15 mouse cellular contexts compared by ENCODE assay signal in the genomic region with DNA sequence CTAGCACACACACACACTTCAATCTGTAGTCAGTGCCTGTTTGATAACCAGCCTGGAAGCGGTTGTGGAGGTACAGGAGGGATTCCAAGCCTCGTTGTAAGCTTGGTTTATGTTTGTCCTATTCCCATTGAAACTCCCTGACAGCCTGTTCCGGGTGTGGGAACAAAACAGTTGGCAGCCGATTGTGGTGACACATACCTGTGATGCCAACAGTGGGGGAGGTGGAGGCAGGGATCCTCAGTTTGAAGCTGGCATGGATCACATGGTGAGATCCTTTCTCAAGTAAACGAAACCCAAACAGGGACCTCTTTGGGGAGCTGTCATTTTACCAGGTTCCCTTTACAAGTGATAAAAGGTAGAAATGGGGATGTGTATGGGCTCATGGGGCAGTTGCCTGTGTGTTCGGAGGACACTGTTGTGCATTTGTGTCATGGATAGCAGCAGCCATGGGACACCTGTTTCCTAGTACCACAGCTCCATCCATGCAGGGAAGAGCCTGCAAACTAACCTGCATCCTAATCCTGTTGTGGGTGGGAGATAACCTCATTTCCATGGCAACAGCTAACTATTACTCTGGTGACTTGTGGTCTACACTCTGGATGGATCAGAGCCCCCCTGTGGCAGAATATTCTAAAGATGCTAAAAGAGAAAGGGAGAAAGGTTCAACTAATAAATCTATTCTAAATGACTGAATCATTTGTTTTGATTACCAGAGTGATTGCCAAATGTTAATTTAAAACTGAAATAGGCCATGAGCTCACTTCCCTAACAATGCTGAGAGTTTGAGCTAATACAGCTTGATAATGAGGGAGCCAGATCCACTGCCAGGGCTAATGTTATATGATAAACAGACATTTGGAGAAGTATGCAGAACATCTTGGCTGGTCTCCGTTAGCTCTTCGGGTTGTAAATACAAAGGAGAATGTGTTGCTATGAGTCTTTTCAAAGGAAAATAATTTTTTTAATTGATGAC. TPM values are rescaled to one million over a fixed set of nuclear protein-coding genes. Genes with fewer than 3 reads are reported as not detected.
A peak's percentile ranks its signal among the peaks of the same experiment; 100 is the strongest.
DNase-seq lines count a peak whose midpoint lies in the region; ATAC-seq and TF ChIP-seq lines count a peak whose summit lies in the region.
"Had no signal": no experiment of that assay in that cellular context is flagged by ENCODE, and none has a peak within 500 bp of the region (broad histone marks: within the 10 kb centered on the region; RNA-seq: fewer than 3 reads in every experiment).

No protein-coding gene starts in this region.

- no peak for DNase-seq in forebrain, embryonic 11.5 days (ENCODE audit: low spot score)
- DNase-seq in lung, embryonic 14.5 days, result peak; percentile 27
- DNase-seq in lung, postnatal 4 days, result no peak
- DNase-seq in cerebellum, adult 9-10 months, result peak; percentile 68
- DNase-seq in layer of hippocampus, postnatal 10 days (ENCODE audit: low spot score in 2 of 2), result peak; percentile 10 to 31
- no peak for DNase-seq in adrenal gland, postnatal 14 days
- DNase-seq in gastrocnemius, postnatal 14 days, result no peak
- DNase-seq: adrenal gland, postnatal 25 days; gastrocnemius, postnatal 10 days; lung, postnatal 14 days had no signal

- intact Hi-C loops in gastrocnemius, postnatal 14 days (cut with DNase I; ENCODE audit: low total_unique reads), result loop anchor here (2.0 kb wide), 1 partner anchor 37 kb away; no protein-coding TSS in a partner anchor

- H3K9ac ChIP-seq in forebrain, embryonic 13.5 days, result no peak overlapping the region
- no peak overlapping the region for H3K9ac ChIP-seq in forebrain, embryonic 11.5 days (ENCODE audit: low read length)
- H3K9ac ChIP-seq in lung, embryonic 14.5 days, result no peak overlapping the region
- H3K9ac ChIP-seq: midbrain, embryonic 13.5 days; neural tube, embryonic 12.5 days had no signal

- H3K4me1 ChIP-seq in forebrain, embryonic 13.5 days, result 0 out of 2 replicates have a peak, but pooled peaks cover 8% of the 10 kb centered on the region
- H3K4me1 ChIP-seq in forebrain, embryonic 11.5 days (replicated peaks; ENCODE audit: control insufficient read depth, insufficient read depth, low read length), result no peaks in the 10 kb centered on the region
- no peaks in the 10 kb centered on the region for H3K4me1 ChIP-seq in lung, embryonic 14.5 days (ENCODE audit: insufficient read depth)
- H3K4me1 ChIP-seq: midbrain, embryonic 13.5 days; neural tube, embryonic 12.5 days had no signal

- no peaks in the 10 kb centered on the region for H3K36me3 ChIP-seq in forebrain, embryonic 13.5 days (ENCODE audit: poor library complexity, severe bottlenecking)
- no peaks in the 10 kb centered on the region for H3K36me3 ChIP-seq in forebrain, embryonic 11.5 days (ENCODE audit: control insufficient read depth, insufficient read depth, low read length)
- H3K36me3 ChIP-seq in lung, embryonic 14.5 days (ENCODE audit: insufficient read depth), result no peaks in the 10 kb centered on the region
- H3K36me3 ChIP-seq: midbrain, embryonic 13.5 days; neural tube, embryonic 12.5 days had no signal

- no peaks in the 10 kb centered on the region for H3K9me3 ChIP-seq in forebrain, embryonic 13.5 days (replicated peaks)
- no peaks in the 10 kb centered on the region for H3K9me3 ChIP-seq in forebrain, embryonic 11.5 days (ENCODE audit: control insufficient read depth, low read length)
- H3K9me3 ChIP-seq in lung, embryonic 14.5 days (ENCODE audit: low read depth, low read length), result no peaks in the 10 kb centered on the region
- H3K9me3 ChIP-seq: midbrain, embryonic 13.5 days; neural tube, embryonic 12.5 days had no signal

- H3K4me3 ChIP-seq in forebrain, embryonic 13.5 days, result no peak overlapping the region
- no peak overlapping the region for H3K4me3 ChIP-seq in forebrain, embryonic 11.5 days (ENCODE audit: low read depth, low read length)
- H3K4me3 ChIP-seq in lung, embryonic 14.5 days (ENCODE audit: low read depth, low read length), result no peak overlapping the region
- H3K4me3 ChIP-seq: midbrain, embryonic 13.5 days; neural tube, embryonic 12.5 days had no signal

- ATAC-seq in forebrain, embryonic 13.5 days, result peak; percentile 73
- ATAC-seq in forebrain, embryonic 11.5 days (replicated peaks; ENCODE audit: low FRiP score), result no peak
- no peak for ATAC-seq in lung, embryonic 14.5 days (ENCODE audit: insufficient read depth)
- ATAC-seq: intestine, postnatal 0 days; midbrain, embryonic 13.5 days had no signal

- 64% methylated on average over 8 of the region's 8 CpGs for WGBS in forebrain, embryonic 13.5 days
- WGBS in forebrain, embryonic 11.5 days, result 82% methylated on average over 8 of the region's 8 CpGs
- WGBS in lung, embryonic 14.5 days, result 61% methylated on average over 8 of the region's 8 CpGs

- H3K27me3 ChIP-seq in forebrain, embryonic 13.5 days, result no peaks in the 10 kb centered on the region
- no peaks in the 10 kb centered on the region for H3K27me3 ChIP-seq in forebrain, embryonic 11.5 days (ENCODE audit: control insufficient read depth, insufficient read depth, low read length)
- no peaks in the 10 kb centered on the region for H3K27me3 ChIP-seq in lung, embryonic 14.5 days (ENCODE audit: insufficient read depth, low read length)
- H3K27me3 ChIP-seq: midbrain, embryonic 13.5 days; neural tube, embryonic 12.5 days had no signal

- H3K27ac ChIP-seq in forebrain, embryonic 13.5 days, result no peak overlapping the region
- no peak overlapping the region for H3K27ac ChIP-seq in forebrain, embryonic 11.5 days (ENCODE audit: low read depth, low read length)
- no peak overlapping the region for H3K27ac ChIP-seq in lung, embryonic 14.5 days (ENCODE audit: low read depth)
- H3K27ac ChIP-seq: midbrain, embryonic 13.5 days; neural tube, embryonic 12.5 days had no signal

- no peak for TF ChIP-seq CTCF in lung, embryonic 14.5 days (IDR thresholded peaks at IDR 0.05; ENCODE audit: low read depth)

- H3K4me2 ChIP-seq in forebrain, embryonic 13.5 days, result no peak overlapping the region
- H3K4me2 ChIP-seq in forebrain, embryonic 11.5 days (ENCODE audit: low read depth, low read length, severe bottlenecking), result no peak overlapping the region
- H3K4me2 ChIP-seq in lung, embryonic 14.5 days, result no peak overlapping the region
- H3K4me2 ChIP-seq: heart, embryonic 11.5 days; midbrain, embryonic 13.5 days; neural tube, embryonic 12.5 days had no signal

RNA-seq across cellular contexts. Expression of gene Fhl1, which starts 22.0 kb away (rescaled TPM):
- 138 and 154 TPM in 2 replicates for polyA plus RNA-seq in forebrain, embryonic 13.5 days (2015; fragmentation: Nextera tagmentation; extraction: Ambion mirVana)
- polyA plus RNA-seq in forebrain, embryonic 11.5 days (2014; fragmentation: Nextera tagmentation; extraction: Ambion mirVana), result 80.1 and 87.3 TPM in 2 replicates
- 241 and 264 TPM in 2 replicates for polyA plus RNA-seq in lung, embryonic 14.5 days (2014; fragmentation: Nextera tagmentation; extraction: Ambion mirVana)
- 100 to 1,000 TPM; 154 to 160 TPM for total RNA-seq in layer of hippocampus, postnatal 10 days (2021)
- total RNA-seq in adrenal gland, postnatal 14 days (2021), result 97.5 and 101 TPM in 2 replicates
- total RNA-seq in gastrocnemius, postnatal 14 days (2021), result 1,000 to 10,000 TPM; 1,001 to 1,517 TPM

Comparison
In these comparisons a context has a peak if more than half of its experiments do, and no peak if none do; other contexts are left out.
1. DNase-seq: peak in lung, embryonic 14.5 days (single experiment), cerebellum, adult 9-10 months (single experiment) and layer of hippocampus, postnatal 10 days (2 of 2); none in forebrain, embryonic 11.5 days (single experiment), lung, postnatal 4 days (0 of 2), adrenal gland, postnatal 14 days (single experiment) and gastrocnemius, postnatal 14 days (single experiment).